Mouse (Mus musculus): ENCODE results near the gene Epb41l5.

Epb41l5 gene

DNA sequence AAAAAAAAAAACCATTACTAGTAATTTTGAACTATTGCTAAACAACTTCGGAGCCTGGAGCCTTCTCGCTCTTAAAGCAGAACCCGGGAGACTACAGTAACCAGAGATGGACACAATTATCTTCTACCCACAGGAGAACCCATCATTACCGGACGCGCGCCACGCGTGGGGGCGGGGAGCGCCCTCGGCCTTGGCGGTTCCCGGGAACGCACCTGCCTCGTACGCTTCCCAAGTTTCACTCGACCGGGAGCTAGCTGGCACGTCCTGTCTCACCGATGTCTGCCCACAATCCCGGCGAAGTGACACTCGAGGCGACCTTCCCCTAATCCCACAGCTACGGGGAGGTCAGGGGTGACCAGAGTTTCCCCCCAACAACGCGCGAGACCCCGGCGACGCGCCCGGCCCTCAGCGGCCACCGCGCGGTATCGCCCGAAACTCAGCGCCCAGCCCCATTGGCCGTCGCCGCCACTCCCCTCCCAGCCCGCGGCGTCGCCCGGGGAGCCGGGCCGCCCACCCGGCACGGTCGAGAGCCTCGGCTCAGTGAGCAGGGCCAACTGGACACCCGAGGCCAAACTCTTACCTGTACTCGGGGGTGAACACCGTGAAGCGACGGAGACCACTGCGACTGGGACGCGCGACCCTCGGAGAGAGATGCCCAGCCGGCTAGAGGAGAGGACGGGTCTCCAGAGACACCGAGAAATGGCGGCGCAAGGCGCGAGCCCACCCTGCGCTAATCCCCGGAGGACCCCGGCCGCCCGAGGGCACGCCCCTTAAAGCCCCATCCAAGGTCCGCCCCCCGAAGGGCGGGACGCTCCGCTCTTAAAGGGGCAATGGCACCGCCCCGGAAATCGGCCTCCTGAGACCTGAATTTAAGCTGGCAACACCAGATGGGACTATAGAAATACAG lies at the start of gene Epb41l5:
Gene Epb41l5, minus strand, starts transcription at position 796 of the 907 bp plus-strand sequence.
- DNase-seq (ENCODE audit: low read depth, low spot score): peak; percentile 76

DNA sequence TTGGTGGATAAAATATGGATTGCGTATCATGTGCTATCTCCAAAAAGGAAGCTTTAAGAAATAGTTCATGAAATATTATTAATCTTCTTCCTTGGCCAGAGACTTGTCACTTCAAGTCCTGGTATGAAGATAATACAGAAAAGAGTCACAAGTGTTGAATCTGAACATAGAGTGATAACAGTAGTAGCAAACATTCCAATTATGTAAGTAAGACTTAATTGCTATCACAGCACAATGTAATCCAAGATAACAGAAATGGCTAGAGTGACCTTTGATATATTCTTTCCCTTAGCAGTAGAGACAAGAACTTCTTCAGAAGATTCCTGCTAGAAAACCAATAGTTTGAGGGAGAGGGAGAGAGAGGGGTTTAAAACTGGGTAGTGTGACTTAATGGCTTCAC lies 48.1 kb upstream of the Epb41l5 start:
- no peak for DNase-seq (ENCODE audit: low read depth, low spot score)

DNA sequence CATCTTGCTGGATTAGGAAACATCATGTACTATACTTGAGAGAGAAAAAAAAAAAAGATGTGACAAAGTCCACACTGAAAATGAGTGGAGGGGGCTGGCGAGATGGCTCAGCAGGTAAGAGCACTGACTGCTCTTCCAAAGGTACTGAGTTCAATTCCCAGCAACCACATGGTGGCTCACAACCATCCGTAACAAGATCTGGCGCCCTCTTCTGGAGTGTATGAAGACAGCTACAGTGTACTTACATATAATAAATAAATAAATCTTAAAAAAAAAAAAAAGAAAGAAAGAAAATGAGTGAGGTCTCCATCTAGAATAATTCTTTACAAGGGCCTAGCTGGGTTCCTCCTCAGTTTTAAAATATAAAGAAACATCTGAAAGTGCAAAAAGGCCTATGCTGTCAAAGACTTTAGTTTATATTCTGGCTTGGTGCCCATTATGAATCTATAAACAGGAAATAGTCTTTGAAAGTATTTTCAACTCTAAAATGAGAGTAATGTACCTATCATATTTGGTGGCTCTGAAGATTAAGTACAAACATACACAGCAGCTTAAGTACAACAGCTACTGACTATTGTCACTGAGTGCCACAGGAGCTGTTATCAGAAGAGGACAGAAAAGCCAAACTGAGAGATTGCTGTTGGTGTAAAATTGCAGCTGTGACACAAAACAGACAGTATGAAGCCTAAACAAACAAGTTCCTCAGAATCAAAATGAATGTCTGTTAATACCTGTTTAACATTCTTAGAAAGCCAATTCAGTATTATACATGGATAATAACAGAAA lies 37.2 kb upstream of the Epb41l5 start:
- no peak for DNase-seq (ENCODE audit: low read depth, low spot score)

DNA sequence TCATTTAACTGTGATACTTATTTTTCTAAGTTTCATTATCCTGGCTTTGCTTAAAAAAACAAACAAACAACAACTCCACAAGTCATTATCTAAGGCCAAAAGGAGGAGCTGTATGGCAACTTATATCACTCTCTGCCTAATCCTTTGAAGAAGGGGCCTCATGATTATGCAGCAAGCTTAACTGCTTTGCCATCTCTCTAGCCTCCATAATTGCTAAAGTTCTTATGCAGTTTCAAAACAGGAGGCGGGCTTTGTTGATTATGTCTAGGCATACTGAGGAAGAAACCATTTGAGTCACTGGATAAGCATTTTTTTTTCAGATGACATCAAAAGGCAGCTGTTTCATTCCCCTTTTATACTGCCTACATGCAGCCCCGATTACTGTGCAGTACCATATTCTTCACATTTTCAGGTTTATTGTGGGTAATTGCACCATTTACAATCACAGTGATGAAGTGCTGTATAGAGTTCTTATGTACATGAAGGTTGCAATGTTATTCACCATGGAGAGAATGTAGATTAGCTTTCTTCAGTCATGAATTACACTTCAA lies 32.9 kb upstream of the Epb41l5 start:
- DNase-seq (ENCODE audit: low read depth, low spot score): no peak

DNA sequence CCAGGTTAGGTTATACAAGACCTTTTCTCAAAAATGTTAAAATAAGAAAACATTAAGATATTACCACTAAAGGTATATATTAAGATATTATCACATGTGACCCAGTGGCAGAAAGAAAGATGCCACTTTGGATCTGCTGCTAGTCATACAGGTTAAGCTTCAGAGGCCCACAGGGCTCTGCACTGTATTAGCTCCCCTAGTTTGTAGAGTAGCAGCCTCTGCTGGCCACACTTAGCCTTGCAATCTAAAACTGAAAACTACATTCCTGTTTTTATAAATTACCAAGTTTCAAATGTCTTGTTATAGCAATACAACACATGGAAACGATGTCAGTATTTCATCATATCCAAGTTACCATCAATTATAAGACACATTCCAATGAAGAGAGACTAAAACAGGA lies 26.2 kb upstream of the Epb41l5 start:
- DNase-seq (ENCODE audit: low read depth, low spot score): no peak

DNA sequence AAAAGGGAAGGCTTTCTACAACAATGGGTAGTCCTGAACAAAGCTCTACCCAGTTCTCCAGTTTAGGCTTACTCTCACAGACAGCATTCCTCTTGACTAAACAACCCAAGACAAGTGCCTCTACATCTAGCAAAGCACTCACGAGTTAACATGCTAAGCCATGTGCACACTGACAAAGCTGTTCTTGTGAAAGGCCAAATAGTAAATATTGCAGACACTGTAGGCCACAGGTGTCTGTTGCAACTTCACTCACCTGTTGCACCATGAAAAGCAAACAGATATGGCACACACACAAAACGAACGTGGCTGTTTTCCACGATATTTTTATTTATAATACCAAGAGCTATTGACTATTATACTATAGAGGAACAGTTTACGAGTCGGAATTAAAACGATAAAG lies 18.1 kb upstream of the Epb41l5 start:
- DNase-seq (ENCODE audit: low read depth, low spot score): no peak

DNA sequence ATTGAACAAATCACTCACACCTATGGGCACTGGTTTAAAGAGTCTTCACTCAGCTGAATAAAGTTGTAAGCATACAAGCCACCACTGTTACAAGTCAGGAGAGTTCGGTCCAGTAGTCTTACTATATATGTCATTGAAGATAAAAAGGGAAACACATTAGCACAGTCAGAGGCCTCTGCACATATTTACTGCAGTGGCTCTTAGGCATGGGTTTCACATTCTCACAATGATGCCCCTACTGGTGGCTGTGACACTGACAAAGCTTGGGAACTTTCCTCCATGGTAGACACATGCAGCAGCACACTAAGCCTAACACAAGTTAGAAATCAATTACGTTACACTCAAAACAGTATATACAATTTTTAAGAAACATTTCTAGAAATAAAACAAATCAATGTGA lies 5.5 kb upstream of the Epb41l5 start:
- no peak for DNase-seq (ENCODE audit: low read depth, low spot score)

DNA sequence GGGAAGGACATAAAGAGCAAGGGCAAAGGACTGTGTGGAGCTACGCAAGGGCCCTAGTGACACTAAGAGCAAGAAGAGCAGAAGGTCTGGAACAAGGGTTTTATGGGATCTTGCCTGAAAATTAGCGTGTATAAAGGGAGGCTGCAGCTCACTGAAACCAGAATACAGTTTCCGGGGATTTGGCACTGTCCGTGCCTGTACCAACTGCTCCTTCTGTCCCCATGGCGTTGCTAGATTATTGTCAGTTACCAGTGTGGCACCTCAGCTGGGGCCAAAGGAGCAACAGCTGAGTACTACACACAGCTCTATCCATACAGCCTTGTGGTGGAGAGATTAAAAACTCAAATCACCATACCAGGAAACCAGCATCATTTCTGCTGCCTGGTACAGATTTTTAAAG lies 1.6 kb upstream of the Epb41l5 start:
- DNase-seq (ENCODE audit: low read depth, low spot score): no peak

DNA sequence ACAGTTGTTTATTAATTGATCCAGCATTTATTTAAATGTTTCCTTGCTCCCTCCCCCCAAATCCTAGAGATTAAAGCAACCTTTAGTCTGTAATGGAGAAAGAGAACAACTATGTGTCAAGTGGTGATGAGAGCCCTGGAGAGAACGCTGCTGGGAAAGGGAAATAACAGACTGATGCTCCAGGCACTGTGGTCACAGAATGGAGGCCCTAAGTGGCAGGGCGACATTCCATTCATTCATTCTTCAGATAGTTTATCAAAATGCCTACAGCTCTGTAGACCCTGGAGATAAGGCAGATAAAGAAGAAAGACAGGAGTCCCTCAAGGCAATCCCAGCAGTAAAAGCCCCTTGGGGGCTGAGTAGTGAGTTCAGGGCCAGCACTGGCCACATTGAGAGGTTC lies 827 bp upstream of the Epb41l5 start:
- DNase-seq (ENCODE audit: low read depth, low spot score): no peak

DNA sequence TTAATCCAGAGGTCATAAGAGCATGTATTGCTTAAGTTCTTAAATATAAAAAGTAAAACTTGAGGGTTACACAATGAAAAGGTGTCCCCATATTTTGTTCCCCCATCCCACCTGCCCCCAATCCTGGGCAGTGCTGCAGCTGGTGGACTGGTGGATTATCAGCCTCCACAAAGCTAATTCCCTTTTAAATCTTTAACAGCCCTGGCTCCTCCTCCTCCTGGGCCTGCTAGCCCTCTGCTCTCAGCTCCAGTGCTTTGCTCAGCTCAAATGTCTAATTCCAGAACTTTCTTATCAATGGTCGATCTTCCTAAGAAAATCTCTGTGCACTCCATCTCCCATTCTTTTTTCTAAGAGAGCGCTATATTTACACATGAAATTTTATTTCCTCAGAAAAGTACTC lies 2.4 kb downstream of the Epb41l5 start:
- no peak for DNase-seq (ENCODE audit: low read depth, low spot score)

DNA sequence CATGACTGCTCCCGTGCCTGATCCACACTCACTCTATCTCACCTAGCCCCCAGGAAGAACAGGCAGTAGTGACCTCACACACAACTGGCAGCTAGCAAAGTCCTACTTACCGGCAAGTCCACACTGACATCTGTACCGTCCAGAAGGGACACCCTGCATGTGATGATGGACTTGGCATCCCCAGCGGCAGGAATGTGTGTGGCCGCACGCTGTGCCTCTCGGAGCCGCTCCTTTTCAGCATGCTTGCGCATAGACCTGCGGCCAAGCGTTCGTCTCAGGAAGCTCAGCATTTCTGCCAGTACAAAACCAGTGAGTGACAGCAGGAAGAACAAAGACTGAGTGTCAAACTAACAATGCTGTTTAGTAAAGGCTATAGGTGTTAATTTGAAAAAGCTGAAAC lies 6.4 kb downstream of the Epb41l5 start:
- DNase-seq (ENCODE audit: low read depth, low spot score): peak; percentile 39

DNA sequence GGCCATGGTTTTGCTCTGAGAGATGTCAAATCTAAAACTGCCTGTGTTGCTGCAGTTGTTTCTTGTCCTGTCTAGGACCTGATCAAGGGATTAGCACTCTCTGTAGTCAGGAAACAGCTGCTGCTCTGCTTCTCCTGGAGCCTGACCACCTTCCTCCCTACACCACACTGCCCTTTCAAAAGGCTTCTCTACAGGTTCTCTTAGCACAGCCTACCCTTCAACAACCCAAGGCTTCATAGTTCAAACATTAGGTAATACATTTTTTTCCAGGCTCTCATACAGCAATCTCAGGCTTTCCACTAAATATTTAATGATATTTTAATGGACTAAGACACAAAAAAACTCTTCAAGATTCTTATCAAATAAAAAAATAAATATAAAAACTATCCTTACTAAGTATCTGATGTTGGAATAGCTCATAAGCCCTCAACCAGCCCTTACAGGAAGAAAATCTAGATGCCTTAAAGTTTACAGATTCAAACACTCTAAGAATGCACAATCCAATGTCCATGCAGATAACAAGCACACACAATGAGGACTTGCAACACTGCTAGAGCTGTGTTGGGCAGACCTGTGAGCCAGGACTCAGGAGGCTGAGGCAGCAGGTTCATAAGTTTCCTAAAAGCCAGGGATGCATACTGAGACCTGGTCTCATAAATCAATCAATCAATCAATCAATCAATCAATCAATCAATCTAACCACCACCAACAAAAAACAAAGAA lies 7.5 kb downstream of the Epb41l5 start:
- DNase-seq (ENCODE audit: low read depth, low spot score): no peak

DNA sequence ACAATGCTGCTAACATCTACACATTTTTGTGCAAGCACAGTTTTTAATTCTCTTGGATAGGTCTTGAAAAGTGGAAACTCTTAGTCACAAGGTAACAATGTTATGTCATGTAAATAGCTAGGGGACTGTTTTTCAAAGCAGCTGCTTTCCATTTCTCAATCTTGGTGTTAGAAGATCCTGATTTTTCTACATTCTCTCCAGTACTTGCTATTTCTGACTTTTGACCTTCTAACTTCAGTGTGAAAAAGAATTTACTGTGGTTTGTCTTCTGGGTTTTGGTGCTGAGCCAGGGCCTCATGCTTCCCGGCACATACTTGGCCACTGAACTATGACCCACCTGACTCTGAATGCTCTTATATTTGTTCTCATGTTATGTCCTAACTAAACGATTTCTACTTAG lies 8.8 kb downstream of the Epb41l5 start:
- DNase-seq (ENCODE audit: low read depth, low spot score): no peak

DNA sequence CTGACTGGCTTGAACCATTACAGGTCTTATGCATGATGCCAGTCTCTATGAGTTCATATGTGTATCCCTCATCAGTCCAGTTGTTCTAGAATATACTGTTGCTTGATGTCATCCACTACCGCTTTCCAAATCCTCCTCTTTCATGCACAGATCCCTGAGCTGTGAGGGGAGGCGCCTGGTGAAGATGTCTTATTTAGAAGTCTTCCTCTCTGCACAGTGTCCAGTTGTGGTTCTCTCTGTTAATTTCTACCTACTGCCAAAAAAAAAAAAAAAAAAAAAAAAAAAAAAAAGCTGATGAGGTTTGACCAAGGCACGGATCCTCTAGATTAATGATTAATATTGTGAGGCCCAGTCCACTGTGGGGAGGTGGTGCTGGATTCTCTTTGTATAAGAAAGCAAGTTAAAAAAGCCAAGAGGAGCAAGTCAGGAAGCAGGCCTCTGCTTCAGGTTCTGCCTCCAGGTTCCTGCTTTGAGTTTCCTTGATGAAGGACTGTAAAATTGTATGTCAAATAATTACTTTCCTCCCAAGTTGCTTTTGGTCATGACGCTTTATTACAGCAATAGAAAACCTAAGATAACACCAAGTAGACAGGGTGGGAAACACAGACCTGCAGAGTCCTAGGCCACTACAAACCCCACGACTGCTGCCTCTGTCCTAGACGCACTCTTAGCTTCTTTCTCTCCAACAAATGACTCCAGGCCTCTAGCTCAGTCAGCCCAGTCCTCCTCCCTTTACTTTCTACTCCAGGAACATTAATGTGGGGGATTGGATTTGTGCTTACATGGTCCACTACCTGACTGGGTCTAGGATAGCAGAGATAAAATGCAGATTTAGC lies 11.4 kb downstream of the Epb41l5 start:
- no peak for DNase-seq (ENCODE audit: low read depth, low spot score)

DNA sequence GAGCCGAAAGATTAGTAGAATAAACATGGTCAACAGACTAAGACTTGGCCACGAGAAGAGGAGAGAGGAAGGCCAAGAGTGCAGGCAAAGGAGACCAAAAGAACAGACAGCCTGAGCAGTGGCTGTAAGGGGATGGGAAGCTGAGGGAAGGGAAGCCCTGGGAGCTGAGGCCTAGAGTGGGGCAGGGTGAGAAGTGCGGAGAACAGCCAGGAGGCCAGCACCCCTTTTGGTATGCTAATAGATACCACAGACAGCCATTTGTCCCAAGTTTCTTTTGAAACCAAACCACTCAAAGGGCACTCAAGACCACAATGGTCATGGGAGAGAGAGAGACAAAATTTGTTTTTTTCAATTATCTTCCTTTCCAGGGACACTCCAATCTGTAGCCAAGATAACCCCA lies 14.1 kb downstream of the Epb41l5 start:
- peak; percentile 36 for DNase-seq (ENCODE audit: low read depth, low spot score)

DNA sequence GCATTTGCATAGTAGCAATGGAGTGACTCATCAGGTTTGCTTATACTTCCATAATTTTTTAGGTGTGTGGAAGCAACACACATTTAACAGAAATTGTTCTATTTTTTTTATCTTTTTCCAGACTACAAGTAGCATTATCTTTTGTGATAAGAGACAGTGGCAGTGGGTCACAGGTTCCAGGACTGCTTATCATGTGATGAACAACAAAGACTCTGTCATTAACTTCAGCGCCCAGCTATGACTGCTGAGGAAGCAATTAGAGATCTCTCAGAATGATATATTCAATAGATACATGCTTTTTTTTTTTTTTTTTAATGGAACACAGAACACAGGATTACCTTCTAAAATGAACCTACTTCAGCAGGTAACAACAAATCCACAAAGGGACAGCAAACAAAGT lies 18.4 kb downstream of the Epb41l5 start:
- DNase-seq (ENCODE audit: low read depth, low spot score): no peak

DNA sequence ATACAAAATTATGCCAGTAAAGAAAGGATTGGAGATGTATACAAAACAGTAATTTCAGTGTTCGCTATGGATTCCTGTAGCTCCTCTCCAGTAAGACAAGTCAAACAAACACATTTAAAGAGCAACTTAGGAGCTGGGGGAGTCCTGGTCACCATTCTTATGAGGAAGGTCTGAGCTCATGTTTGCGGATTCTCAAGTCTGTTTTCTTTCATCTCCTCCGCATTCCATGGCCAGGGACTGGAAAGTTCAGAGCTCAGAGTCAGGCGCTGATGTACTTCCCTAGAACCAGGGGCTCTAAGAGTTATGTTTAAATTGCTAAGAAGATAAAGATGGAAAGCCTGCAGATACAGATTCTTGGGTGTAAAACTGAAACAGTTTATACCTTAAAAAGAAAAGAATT lies 22.0 kb downstream of the Epb41l5 start:
- no peak for DNase-seq (ENCODE audit: low read depth, low spot score)

DNA sequence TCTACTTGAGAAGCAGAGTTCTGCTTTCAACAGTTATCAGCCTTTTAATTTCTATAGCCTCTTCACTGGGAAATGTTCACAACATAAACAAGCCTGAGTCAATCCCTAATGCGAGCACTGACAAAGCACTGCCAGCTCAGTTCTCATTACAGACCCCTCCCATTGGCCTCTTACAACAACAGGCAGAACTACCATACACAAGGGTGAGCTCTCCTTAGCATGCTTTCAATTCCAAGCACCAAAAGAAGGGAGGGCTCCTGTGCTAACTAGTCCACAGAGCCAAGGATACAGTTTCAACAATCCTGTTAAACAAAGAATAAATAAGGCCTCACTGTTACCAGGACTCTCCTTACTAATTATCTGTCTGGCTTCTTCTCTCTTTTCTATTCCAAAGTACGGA lies 24.4 kb downstream of the Epb41l5 start:
- DNase-seq (ENCODE audit: low read depth, low spot score): no peak

DNA sequence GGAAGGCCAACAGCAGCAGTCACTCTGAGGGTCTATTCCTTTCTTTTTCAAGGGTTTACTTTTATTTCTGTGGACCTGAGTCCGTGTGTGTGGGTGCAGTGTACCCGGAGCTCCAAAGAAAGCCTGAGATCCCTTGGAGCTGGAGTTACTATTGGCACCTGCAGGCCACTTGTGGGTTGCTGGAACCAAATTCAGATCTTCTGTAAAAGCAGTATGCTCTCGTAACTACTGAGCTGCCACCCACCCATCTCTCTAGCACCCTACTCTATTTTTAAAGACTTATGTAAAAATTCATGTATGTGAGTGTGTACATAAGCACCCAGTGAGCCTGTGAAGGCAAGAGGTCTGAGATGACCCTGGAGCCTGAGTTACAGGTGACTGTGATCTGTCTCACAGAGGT lies 43.4 kb downstream of the Epb41l5 start:
- no peak for DNase-seq (ENCODE audit: low read depth, low spot score)

DNA sequence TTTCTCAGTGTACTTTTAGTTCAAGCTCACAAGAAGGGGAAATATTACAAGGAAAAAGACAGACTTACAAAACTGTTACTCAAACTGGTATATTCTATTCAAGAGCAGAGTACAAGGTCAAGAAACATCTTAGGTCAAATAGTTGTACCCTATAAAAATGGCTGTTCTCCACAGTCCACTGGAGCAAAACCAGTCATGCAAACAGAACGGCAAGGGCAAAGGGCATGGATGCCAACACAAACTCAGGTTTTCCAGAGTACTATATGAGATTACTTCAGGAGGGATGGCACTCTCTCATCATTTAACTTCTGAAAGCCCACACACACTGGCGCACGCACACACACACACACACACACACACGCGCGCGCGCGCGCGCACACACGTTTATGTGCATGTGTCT lies 46.4 kb downstream of the Epb41l5 start:
- no peak for DNase-seq (ENCODE audit: low read depth, low spot score)

DNA sequence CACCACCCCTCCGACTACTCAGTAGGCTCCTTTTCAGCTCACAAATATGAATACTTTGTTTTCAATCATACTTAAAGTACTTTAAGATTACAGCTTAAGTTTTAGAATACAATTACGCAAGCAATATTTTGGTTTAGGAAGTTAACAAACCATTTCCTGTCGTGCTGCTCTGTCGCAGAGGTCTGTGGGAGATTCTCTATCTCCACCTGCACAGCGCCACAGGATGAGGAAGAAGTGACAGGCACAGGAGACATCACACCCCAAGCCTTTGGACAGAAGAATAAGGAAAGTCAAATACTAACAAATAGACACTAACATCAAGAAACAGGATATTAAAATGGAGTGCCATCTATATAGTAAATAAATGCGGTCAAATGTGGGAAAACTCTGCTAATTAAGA lies 49.9 kb downstream of the Epb41l5 start:
- DNase-seq (ENCODE audit: low read depth, low spot score): no peak

Measured in WW6 (cell line).